Mouse (Mus musculus): ENCODE data around the gene Gm42421. TPM values are rescaled to one million over a fixed set of nuclear protein-coding genes. Genes with fewer than 3 reads are reported as not detected.

The Gm42421 gene
- 1.0 and 2.1 TPM in 2 replicates for polyA plus RNA-seq (2016; fragmentation: Nextera tagmentation; extraction: Ambion mirVana)

DNA sequence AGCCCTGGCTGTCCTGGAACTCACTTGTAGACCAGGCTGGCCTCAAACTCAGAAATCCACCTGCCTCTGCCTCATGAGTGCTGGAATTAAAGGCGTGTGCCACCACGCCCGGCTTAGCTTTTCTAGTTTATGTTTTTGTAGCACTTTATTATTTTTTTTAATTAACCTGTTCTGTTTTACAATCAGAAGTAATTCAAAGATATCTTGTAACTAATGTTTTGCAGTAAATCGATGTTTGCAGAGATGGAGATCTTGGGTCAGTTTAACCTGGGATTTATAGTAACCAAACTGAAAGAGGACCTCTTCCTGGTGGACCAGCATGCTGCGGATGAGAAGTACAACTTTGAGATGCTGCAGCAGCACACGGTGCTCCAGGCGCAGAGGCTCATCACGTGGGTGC, at the start of gene Gm42421:
Gene Gm42421, plus strand, starts transcription at position 301 of the 400 bp plus-strand sequence.
- Histone ChIP-seq H3K36me3 (peaks cover 77% of the 10 kb centered on the region), H3K27ac (no peak within 1 kb of the TSS), H3K9me3 (no peaks in the 10 kb centered on the region), H3K4me2 (replicated peaks) (no peak within 1 kb of the TSS), H3K4me3 (no peak within 1 kb of the TSS), H3K27me3 (replicated peaks) (no peaks in the 10 kb centered on the region), H3K9ac (no peak within 1 kb of the TSS), H3K4me1 (no peaks in the 10 kb centered on the region)
- WGBS, result 97% methylated on average over 8 of the region's 8 CpGs
- no peak for ATAC-seq (ENCODE audit: low FRiP score, low read depth)

DNA sequence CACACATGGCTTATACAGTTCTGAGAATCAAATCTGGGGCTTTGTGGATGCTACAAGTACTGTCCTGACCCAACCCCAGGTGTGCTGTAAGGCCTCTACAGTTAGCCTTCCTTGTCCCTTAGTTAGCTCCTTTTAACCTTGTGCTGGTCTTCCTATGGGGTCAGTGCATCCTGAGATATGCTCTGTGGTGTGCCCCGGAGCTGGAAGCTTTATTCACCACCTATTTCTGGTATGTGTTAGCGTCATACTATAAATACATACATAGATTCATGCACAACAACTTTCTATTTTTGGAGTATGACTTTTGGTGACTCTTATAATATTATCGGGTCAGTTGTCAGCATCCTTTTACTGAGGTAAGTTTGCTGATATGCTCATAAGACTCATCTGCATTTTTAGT, 42.7 kb upstream of the Gm42421 start:
- Histone ChIP-seq H3K27me3 (replicated peaks) (no peaks in the 10 kb centered on the region), H3K4me3 (no peak overlapping the region), H3K27ac (no peak overlapping the region), H3K4me1 (no peaks in the 10 kb centered on the region), H3K4me2 (replicated peaks) (no peak overlapping the region), H3K9me3 (no peaks in the 10 kb centered on the region), H3K36me3 (peaks cover 94% of the 10 kb centered on the region), H3K9ac (no peak overlapping the region)
- ATAC-seq (ENCODE audit: low FRiP score, low read depth), result no peak
- WGBS, result 98% methylated on average over 3 of the region's 3 CpGs

DNA sequence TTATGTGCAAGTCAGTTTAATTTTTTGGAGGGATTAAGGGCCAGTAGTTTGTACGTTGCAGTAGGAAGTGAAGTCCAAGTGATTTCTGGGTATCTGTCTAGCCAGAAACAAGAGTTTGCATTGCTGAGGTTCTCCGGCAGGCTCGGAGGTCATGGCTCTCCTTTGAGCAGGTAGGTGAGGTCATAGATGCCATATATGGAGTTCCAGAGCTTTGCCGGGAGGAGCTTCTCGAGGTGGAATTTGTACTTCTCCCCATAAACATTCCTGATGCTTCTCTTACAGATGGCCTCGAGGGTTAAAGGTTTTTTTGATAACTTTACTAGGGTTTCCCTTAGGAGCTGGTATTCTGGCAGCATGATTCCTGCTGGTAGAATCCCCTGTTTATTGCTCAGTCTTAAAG, 37.2 kb upstream of the Gm42421 start:
- no peak overlapping the region for H3K4me2 ChIP-seq (replicated peaks)
- no peaks in the 10 kb centered on the region for H3K27me3 ChIP-seq (replicated peaks)
- H3K36me3 ChIP-seq, result peaks cover 78% of the 10 kb centered on the region
- no peak overlapping the region for H3K9ac ChIP-seq
- no peak for ATAC-seq (ENCODE audit: low FRiP score, low read depth)
- H3K27ac ChIP-seq, result no peak overlapping the region
- 90% methylated on average over 6 of the region's 6 CpGs for WGBS
- no peaks in the 10 kb centered on the region for H3K4me1 ChIP-seq
- no peak overlapping the region for H3K4me3 ChIP-seq
- H3K9me3 ChIP-seq, result no peaks in the 10 kb centered on the region

DNA sequence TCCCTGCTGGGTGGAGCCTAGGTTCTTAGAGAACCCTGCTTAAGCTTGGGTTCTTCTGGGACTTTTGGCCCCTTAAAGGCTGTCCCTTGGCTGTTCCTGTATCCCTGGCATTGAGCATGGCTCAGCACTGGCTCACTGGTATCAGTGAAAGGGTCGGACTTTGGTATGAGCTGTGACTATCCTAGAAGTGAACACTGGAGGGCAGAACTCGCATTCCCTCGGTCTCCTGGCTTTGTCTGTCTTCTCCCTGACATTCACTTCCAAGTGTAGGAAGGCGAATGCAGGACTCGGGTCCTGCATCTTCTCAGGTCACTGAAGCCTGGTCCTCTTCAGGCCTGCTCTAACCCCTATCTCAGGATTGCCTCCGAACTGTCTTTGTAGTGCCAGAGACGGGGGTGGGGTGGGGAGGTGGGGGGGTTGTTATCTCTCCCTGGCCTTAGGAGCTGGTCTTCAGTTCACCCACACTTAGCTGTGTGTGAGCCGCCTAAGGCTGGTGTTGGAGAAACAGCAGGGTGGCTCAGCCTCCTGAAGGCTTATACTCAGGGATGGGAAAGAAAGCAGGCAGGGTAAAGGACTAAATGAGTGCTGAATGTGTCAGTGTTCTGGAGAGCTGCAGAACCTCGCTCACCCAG, 35.6 kb upstream of the Gm42421 start:
- peaks cover 74% of the 10 kb centered on the region for H3K36me3 ChIP-seq
- 79% methylated on average over 9 of the region's 9 CpGs for WGBS
- H3K4me1 ChIP-seq, result no peaks in the 10 kb centered on the region
- no peak overlapping the region for H3K27ac ChIP-seq
- H3K9me3 ChIP-seq, result no peaks in the 10 kb centered on the region
- H3K27me3 ChIP-seq (replicated peaks), result no peaks in the 10 kb centered on the region
- no peak for ATAC-seq (ENCODE audit: low FRiP score, low read depth)
- no peak overlapping the region for H3K4me2 ChIP-seq (replicated peaks)
- H3K9ac ChIP-seq, result no peak overlapping the region
- no peak overlapping the region for H3K4me3 ChIP-seq

DNA sequence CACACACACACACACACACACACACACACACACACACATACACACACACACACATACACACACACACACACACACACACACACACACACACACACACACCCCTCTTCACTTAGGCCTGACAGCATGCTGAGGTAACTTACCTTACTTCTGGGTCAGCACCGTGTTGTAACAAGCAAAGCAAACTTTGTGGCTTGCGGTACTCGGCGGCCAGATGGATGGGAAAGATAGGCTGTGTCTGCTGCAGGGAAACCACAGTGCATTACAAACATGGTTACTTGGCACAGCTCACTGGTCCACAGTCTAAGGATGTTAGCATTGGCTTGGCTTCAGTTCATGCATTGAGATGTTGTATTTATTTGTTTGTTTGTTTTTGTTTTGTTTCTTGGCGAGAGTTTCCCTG, 34.6 kb upstream of the Gm42421 start:
- Histone ChIP-seq H3K36me3 (peaks cover 76% of the 10 kb centered on the region), H3K27me3 (replicated peaks) (no peaks in the 10 kb centered on the region), H3K27ac (no peak overlapping the region), H3K4me3 (no peak overlapping the region), H3K4me2 (replicated peaks) (no peak overlapping the region), H3K9me3 (no peaks in the 10 kb centered on the region), H3K9ac (no peak overlapping the region), H3K4me1 (no peaks in the 10 kb centered on the region)
- no peak for ATAC-seq (ENCODE audit: low FRiP score, low read depth)
- 89% methylated on average over 5 of the region's 5 CpGs for WGBS

DNA sequence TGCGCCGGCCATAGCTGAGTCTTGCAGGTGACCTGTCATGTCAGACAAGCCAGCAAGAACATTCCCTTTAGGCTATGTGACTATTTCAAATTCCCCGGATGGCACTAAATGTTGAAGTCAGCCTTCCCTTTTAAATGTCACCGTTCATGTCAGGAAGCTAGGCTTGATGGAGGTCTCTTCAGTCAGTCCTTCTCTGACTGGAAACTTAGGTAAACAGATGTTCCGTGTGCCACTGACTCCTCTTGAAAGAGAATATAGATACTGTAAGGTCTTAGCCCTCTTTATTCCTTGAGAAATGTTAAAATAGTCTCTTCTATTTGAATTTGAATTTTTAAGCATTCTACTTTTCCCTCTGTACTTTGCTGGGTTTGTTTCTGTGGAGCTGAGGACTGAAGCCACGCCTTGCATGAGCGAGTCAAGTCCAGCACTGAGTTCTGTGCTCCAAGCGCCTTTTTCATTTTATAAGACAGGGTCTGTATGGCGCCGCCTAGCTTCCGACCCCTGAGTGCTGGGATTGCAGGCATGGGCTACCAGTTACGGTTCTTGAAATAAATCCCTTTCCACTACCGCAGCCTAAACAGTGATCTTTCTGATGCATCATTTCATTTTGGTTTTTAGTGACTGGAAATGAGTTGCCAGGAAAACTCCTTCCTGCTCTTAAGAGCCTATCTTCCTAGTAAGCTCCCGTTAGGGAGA, 30.2 kb upstream of the Gm42421 start, which contains the start of gene Ankrd61:
Gene Ankrd61, minus strand, starts transcription at position 51 of the 696 bp plus-strand sequence.
- H3K36me3 ChIP-seq, result peaks cover 78% of the 10 kb centered on the region
- H3K9ac ChIP-seq, result no peak within 1 kb of the TSS
- no peak within 1 kb of the TSS for H3K4me3 ChIP-seq
- H3K4me1 ChIP-seq, result no peaks in the 10 kb centered on the region
- no peak for ATAC-seq (ENCODE audit: low FRiP score, low read depth)
- no peak within 1 kb of the TSS for H3K27ac ChIP-seq
- H3K9me3 ChIP-seq, result no peaks in the 10 kb centered on the region
- no peaks in the 10 kb centered on the region for H3K27me3 ChIP-seq (replicated peaks)
- WGBS, result 89% methylated on average over 14 of the region's 14 CpGs
- H3K4me2 ChIP-seq (replicated peaks), result no peak within 1 kb of the TSS

DNA sequence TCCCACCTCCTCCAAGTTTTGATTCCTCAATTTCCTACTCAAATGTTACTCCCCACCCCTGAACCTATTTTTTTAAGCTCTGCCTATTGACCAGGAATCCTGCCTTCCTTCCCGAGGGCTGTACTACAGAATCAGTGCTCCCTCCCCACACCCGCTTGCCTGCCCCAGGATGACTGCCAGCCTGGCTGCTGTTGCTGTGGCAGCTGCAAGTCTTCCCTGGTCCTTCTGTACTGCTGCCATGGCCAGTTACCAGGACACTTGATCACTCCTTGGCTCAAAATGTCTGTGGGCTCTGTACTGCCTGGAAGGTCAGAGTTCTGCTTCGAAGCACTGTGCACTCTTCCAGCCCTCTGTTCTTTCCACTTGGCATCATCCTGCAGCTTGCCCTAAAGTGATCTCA, 25.9 kb upstream of the Gm42421 start:
- Histone ChIP-seq H3K4me3 (no peak overlapping the region), H3K9ac (no peak overlapping the region), H3K27me3 (replicated peaks) (no peaks in the 10 kb centered on the region), H3K9me3 (no peaks in the 10 kb centered on the region), H3K27ac (no peak overlapping the region), H3K4me1 (no peaks in the 10 kb centered on the region), H3K4me2 (replicated peaks) (no peak overlapping the region), H3K36me3 (peaks cover 84% of the 10 kb centered on the region)
- no peak for ATAC-seq (ENCODE audit: low FRiP score, low read depth)
- WGBS, result 93% methylated on average over 3 of the region's 3 CpGs

DNA sequence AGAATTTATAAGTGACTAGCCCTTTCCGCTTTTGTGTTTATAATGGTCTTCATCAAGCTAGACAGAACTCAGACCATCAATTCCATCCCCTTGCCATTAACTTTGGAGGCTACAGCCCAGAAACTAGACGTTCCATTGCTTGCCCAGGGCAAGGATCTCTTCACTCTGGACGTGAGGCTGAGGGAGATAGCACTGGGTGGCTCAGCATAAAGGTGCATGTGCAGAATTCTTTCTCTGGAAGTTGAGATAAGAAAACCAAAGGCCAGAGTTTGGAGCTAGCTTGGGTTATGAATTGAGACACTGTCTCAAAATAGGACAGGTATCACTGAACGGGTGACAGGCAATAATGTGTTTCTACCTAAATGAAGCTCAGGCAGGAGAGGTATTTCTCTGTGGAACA, 24.2 kb upstream of the Gm42421 start:
- H3K9ac ChIP-seq, result no peak overlapping the region
- 89% methylated on average over 4 of the region's 4 CpGs for WGBS
- H3K27ac ChIP-seq, result no peak overlapping the region
- peaks cover 12% of the 10 kb centered on the region for H3K4me1 ChIP-seq
- H3K4me3 ChIP-seq, result no peak overlapping the region
- H3K9me3 ChIP-seq, result no peaks in the 10 kb centered on the region
- H3K4me2 ChIP-seq (replicated peaks), result no peak overlapping the region
- no peaks in the 10 kb centered on the region for H3K27me3 ChIP-seq (replicated peaks)
- H3K36me3 ChIP-seq, result peaks cover 67% of the 10 kb centered on the region
- ATAC-seq (ENCODE audit: low FRiP score, low read depth), result no peak

DNA sequence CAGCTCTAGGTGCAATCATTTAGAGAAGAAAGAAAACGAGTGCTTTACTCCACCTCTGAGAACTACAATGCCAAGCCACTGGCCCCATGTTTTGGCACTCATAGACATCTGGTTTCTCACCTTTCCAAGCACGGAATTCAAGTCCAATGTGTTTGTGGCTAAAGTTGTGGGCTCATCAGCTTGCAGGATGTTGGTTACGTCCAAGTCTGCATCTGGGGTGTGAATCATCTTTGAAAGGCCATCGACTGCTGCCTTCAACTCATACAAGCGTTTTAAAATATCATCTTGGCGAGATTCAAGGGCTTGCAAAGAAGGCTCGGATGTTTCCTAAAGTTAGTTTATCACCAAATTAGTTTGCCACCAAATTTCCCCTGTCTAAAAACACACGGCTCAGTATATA, 21.5 kb upstream of the Gm42421 start:
- no peak overlapping the region for H3K4me2 ChIP-seq (replicated peaks)
- no peak overlapping the region for H3K9ac ChIP-seq
- H3K27me3 ChIP-seq (replicated peaks), result no peaks in the 10 kb centered on the region
- no peak overlapping the region for H3K4me3 ChIP-seq
- ATAC-seq (ENCODE audit: low FRiP score, low read depth), result no peak
- peaks cover 23% of the 10 kb centered on the region for H3K4me1 ChIP-seq
- H3K27ac ChIP-seq, result no peak overlapping the region
- peaks cover 42% of the 10 kb centered on the region for H3K36me3 ChIP-seq
- 87% methylated on average over 8 of the region's 8 CpGs for WGBS
- no peaks in the 10 kb centered on the region for H3K9me3 ChIP-seq

DNA sequence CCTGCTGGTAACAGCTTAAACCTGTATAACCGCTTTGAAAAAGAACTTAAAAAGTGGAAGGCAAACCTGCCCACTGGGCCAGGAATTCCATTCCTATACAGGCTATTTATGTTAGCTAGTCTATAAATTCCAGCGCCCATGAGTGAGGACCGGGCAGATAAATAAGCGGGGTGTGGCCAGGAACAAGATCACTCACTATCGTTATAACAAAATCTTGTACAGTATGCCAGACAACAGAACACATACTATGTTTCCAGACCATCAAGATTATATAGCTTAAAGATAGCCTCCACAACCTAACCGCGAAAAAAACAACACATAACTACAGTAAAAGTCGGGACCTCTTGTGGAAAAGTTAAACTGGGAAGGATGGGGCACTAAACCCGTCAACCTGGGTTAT, 19.0 kb upstream of the Gm42421 start:
- Histone ChIP-seq H3K9ac (peak overlapping the region; percentile 59), H3K27ac (no peak overlapping the region), H3K9me3 (no peaks in the 10 kb centered on the region), H3K36me3 (peaks cover 17% of the 10 kb centered on the region), H3K4me2 (replicated peaks) (peak overlapping the region; percentile 71), H3K4me3 (peak overlapping the region; percentile 65), H3K4me1 (peaks cover 23% of the 10 kb centered on the region), H3K27me3 (replicated peaks) (no peaks in the 10 kb centered on the region)
- WGBS, result 3% methylated on average over 9 of the region's 9 CpGs
- ATAC-seq (ENCODE audit: low FRiP score, low read depth), result no peak

DNA sequence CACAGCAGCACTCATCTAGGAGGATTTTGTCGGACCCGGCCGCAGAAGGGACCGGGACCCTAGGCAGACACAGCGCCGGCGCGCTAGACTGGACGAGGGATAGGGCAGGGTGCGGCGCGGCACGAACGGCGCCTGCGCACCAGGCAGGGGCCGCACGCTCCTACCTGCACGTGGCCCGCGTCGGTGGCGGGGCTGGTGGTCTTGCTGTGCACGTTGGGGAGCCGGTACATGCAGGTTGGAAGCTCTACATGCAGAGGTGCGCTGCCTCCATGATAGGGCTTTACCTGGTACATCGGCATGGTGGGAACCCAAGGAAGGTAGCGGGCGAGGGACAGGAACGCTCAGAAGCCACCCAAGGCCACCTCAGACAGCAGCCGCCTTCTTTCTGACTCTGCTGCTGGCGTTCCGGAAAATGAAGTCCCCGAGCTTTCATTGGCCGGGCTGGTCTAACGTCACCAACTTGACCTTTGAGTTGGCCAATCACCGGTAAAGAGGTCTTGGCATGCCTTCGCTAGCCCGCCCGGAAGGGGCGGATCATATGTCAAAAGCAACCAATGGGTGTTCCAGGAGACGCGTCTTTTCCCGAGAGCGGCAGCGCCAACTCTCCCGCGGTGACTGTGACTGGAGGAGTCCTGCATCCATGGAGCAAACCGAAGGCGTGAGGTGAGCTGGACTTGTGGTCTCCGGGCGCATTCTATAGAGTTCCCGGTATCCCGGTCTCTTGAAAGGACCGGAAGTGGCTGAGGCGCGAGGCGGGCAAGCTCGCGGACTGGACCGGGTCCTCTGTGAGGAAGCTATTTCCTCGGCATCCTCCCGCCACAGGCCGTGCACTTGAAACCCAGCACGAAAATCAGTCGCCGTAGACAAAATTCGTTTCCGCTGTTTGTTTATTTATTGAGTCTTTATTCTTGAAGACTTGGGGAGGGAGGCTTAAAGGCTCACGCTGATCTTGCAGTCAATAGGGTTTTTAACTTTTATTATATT, 18.3 kb upstream of the Gm42421 start, which contains the start of the genes Aimp2 and Pms2:
Gene Aimp2, minus strand, starts transcription at position 431 of the 984 bp plus-strand sequence.
Gene Pms2, plus strand, starts transcription at position 548 of the 984 bp plus-strand sequence.
- Histone ChIP-seq H3K4me1 (peaks cover 23% of the 10 kb centered on the region), H3K9me3 (no peaks in the 10 kb centered on the region), H3K27me3 (replicated peaks) (no peaks in the 10 kb centered on the region), H3K4me2 (replicated peaks) (peak within 1 kb of the TSS; percentile 77), H3K27ac (no peak within 1 kb of the TSS; the same call in 1 of the 2 replicates), H3K36me3 (peaks cover 14% of the 10 kb centered on the region), H3K4me3 (peak within 1 kb of the TSS; percentile 65), H3K9ac (peak within 1 kb of the TSS; percentile 59)
- under 1% methylated on average over 70 of the region's 70 CpGs for WGBS
- ATAC-seq (ENCODE audit: low FRiP score, low read depth), result peak; percentile 100

DNA sequence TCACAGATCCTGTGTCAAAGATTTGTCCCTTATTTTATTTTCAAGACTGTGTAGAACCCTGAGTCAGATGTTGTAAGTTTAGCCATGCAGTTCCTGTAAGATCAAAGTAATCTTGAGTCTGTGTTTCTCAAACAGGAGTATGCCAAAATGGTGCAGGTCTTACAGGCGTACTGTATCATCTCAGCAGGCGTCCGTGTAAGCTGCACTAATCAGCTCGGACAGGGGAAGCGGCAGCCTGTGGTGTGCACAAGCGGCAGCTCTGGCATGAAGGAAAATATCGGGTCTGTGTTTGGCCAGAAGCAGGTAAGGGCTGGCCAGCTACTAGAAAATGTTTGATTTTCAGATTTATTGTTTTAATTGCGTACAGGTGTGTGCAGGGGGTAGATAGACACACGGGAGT, 11.8 kb upstream of the Gm42421 start:
- H3K4me1 ChIP-seq, result no peaks in the 10 kb centered on the region
- no peaks in the 10 kb centered on the region for H3K27me3 ChIP-seq (replicated peaks)
- H3K9me3 ChIP-seq, result no peaks in the 10 kb centered on the region
- H3K4me2 ChIP-seq (replicated peaks), result no peak overlapping the region
- H3K27ac ChIP-seq, result no peak overlapping the region
- no peak for ATAC-seq (ENCODE audit: low FRiP score, low read depth)
- WGBS, result 92% methylated on average over 9 of the region's 9 CpGs
- H3K9ac ChIP-seq, result no peak overlapping the region
- no peak overlapping the region for H3K4me3 ChIP-seq
- peaks cover 44% of the 10 kb centered on the region for H3K36me3 ChIP-seq
